26 mouse cellular contexts compared by ENCODE assay signal in genomic region chr12:83046734-83047133, GRCm38 (mm10).
A peak's percentile ranks its signal among the peaks of the same experiment; 100 is the strongest.
DNase-seq lines count a peak whose midpoint lies in the region; ATAC-seq and TF ChIP-seq lines count a peak whose summit lies in the region.
"Had no signal": no experiment of that assay in that cellular context is flagged by ENCODE, and none has a peak within 500 bp of the region (broad histone marks: within the 10 kb centered on the region; RNA-seq: fewer than 3 reads in every experiment).

No protein-coding gene starts in this region.

- H3K4me2 ChIP-seq in lung, postnatal 0 days (replicated peaks; ENCODE audit: low read depth, low read length) = no peak overlapping the region
- H3K4me2 ChIP-seq: embryonic facial prominence, embryonic 15.5 days; forebrain, embryonic 15.5 days; heart, embryonic 13.5 days; hindbrain, embryonic 14.5 days; limb, embryonic 15.5 days; stomach, embryonic 15.5 days had no signal

- peak; percentile 26 for DNase-seq in lung, postnatal 0 days (ENCODE audit: low spot score)
- DNase-seq in lung, postnatal 4 days = no peak
- DNase-seq in adrenal gland, postnatal 10 days = peak; percentile 58
- DNase-seq in adrenal gland, postnatal 36 days = peak; percentile 64 to 78
- DNase-seq in skeletal muscle tissue, adult 2 months (ENCODE audit: low read depth, low spot score) = peak; percentile 11
- no peak for DNase-seq in frontal cortex, postnatal 14 days (ENCODE audit: low spot score in 2 of 2)
- DNase-seq: cerebellum, adult 9-10 months; gastrocnemius, postnatal 36 days; heart, adult 2 months; heart, postnatal 14 days; kidney, adult 2 months; kidney, postnatal 14 days; left cerebral cortex, postnatal 4 days; spleen, adult 18-20 months; thymus, adult 2 months; thymus, postnatal 4 days had no signal

- TF ChIP-seq EP300 in lung, postnatal 0 days (IDR thresholded peaks at IDR 0.05) = no peak

- H3K27ac ChIP-seq in lung, postnatal 0 days (ENCODE audit: low read length) = no peak overlapping the region
- H3K27ac ChIP-seq: embryonic facial prominence, embryonic 15.5 days; forebrain, embryonic 15.5 days; heart, adult 2 months; heart, embryonic 13.5 days; limb, embryonic 15.5 days; midbrain, embryonic 10.5 days; stomach, embryonic 15.5 days had no signal

- H3K36me3 ChIP-seq in lung, postnatal 0 days (ENCODE audit: insufficient read depth, low read length) = no peaks in the 10 kb centered on the region
- H3K36me3 ChIP-seq: embryonic facial prominence, embryonic 15.5 days; forebrain, embryonic 15.5 days; heart, embryonic 13.5 days; limb, embryonic 15.5 days; midbrain, embryonic 10.5 days; stomach, embryonic 15.5 days had no signal

- no peaks in the 10 kb centered on the region for H3K9me3 ChIP-seq in lung, postnatal 0 days (ENCODE audit: low read length)
- H3K9me3 ChIP-seq: embryonic facial prominence, embryonic 15.5 days; forebrain, embryonic 15.5 days; heart, embryonic 13.5 days; limb, embryonic 15.5 days; midbrain, embryonic 10.5 days; stomach, embryonic 15.5 days had no signal

- no peak overlapping the region for H3K4me3 ChIP-seq in lung, postnatal 0 days (ENCODE audit: low read depth, low read length)
- H3K4me3 ChIP-seq: embryonic facial prominence, embryonic 15.5 days; forebrain, embryonic 15.5 days; heart, adult 2 months; heart, embryonic 13.5 days; limb, embryonic 15.5 days; midbrain, embryonic 10.5 days; stomach, embryonic 15.5 days had no signal

- no peak for TF ChIP-seq CTCF in lung, postnatal 0 days (IDR thresholded peaks at IDR 0.05)

- H3K9ac ChIP-seq in lung, postnatal 0 days (replicated peaks; ENCODE audit: low read depth) = no peak overlapping the region
- H3K9ac ChIP-seq: embryonic facial prominence, embryonic 15.5 days; forebrain, embryonic 15.5 days; heart, embryonic 13.5 days; hindbrain, embryonic 14.5 days; limb, embryonic 15.5 days; stomach, embryonic 15.5 days had no signal

- H3K27me3 ChIP-seq in lung, postnatal 0 days (replicated peaks; ENCODE audit: insufficient read depth, low read length) = no peaks in the 10 kb centered on the region
- H3K27me3 ChIP-seq: embryonic facial prominence, embryonic 15.5 days; forebrain, embryonic 15.5 days; heart, embryonic 13.5 days; limb, embryonic 15.5 days; stomach, embryonic 15.5 days had no signal

- H3K4me1 ChIP-seq in lung, postnatal 0 days (ENCODE audit: insufficient read depth, low read depth, low read length) = no peaks in the 10 kb centered on the region

- WGBS in lung, postnatal 0 days = 76% methylated on average over 9 of the region's 9 CpGs

- no peak for ATAC-seq in lung, postnatal 0 days
- no peak for ATAC-seq in erythroid progenitor cell, adult 5-6 weeks (replicated peaks; ENCODE audit: low FRiP score, poor library complexity, severe bottlenecking)
- ATAC-seq: activated CD4-positive, CD25-positive, alpha-beta regulatory T cell, adult 4 months; forebrain, embryonic 15.5 days; midbrain, embryonic 16.5 days had no signal

Comparison
In these comparisons a context has a peak if more than half of its experiments do, and no peak if none do; other contexts are left out.
1. DNase-seq: peak in lung, postnatal 0 days (single experiment), adrenal gland, postnatal 10 days (single experiment), adrenal gland, postnatal 36 days (2 of 2) and skeletal muscle tissue, adult 2 months (single experiment); none in lung, postnatal 4 days (0 of 2) and frontal cortex, postnatal 14 days (0 of 2).